Mouse (Mus musculus) MEL (cell line): ENCODE data around the gene Card11. TPM values are rescaled to one million over a fixed set of nuclear protein-coding genes. Genes with fewer than 3 reads are reported as not detected.

Experiments
- DNase-seq: peaks from one replicate; pipeline ENCODE4 v3.0.0; 2011; ENCODE audit warnings: low read depth, low spot score
- H3K27ac ChIP-seq: 2 replicates; pipeline ENCODE4 v1.5.1; 2012; ENCODE audit warnings: low read depth, mild to moderate bottlenecking, control low read depth, low read length, moderate library complexity; ENCODE audit not compliant: control insufficient read depth
- H3K27me3 ChIP-seq, 2 experiments: fragments of 150-350 bp in 1 of 2; sonication (generic) in 1 of 2; 2 replicates each; pipeline ENCODE4 v1.6.1; 2012; ENCODE audit warnings: low read length in 2 of 2, mild to moderate bottlenecking in 2 of 2, improper control_type of control experiment in 1 of 2, moderate library complexity in 1 of 2; ENCODE audit not compliant: insufficient read depth in 2 of 2, control insufficient read depth in 1 of 2
- H3K36me3 ChIP-seq, 2 experiments: 2 replicates each; pipeline ENCODE4 v1.6.1; 2012 to 2014; ENCODE audit warnings: low read length in 2 of 2, improper control_type of control experiment in 1 of 2, inconsistent platforms in 1 of 2, mild to moderate bottlenecking in 1 of 2; ENCODE audit not compliant: insufficient read depth in 2 of 2, control insufficient read depth in 1 of 2
- H3K4me1 ChIP-seq, 2 experiments: fragments of 150-350 bp in 1 of 2; sonication (generic) in 1 of 2; 2 replicates each; pipeline ENCODE4 v1.6.1; 2012; ENCODE audit warnings: low read length in 2 of 2, improper control_type of control experiment in 1 of 2, mild to moderate bottlenecking in 1 of 2; ENCODE audit not compliant: insufficient read depth in 2 of 2, control insufficient read depth in 1 of 2
- H3K4me3 ChIP-seq, 2 experiments: fragments of 150-350 bp in 1 of 2; sonication (generic) in 1 of 2; 2 replicates each; pipeline ENCODE4 v1.5.1; 2012; ENCODE audit warnings: low read depth in 2 of 2, low read length in 2 of 2, mild to moderate bottlenecking in 2 of 2, moderate library complexity in 2 of 2, control low read depth in 1 of 2, improper control_type of control experiment in 1 of 2; ENCODE audit not compliant: control insufficient read depth in 1 of 2, insufficient read depth in 1 of 2
- H3K79me2 ChIP-seq: 2 replicates; pipeline ENCODE4 v1.6.1; 2012; ENCODE audit warnings: mild to moderate bottlenecking, low read length, moderate library complexity; ENCODE audit not compliant: control insufficient read depth, poor library complexity, insufficient read depth
- H3K9ac ChIP-seq: 2 replicates; pipeline ENCODE4 v1.6.1; 2012; ENCODE audit warnings: low read depth, mild to moderate bottlenecking, control low read depth, low read length, moderate library complexity; ENCODE audit not compliant: control insufficient read depth, poor library complexity, severe bottlenecking
- H3K9me3 ChIP-seq: fragments of 150-350 bp; sonication (generic); replicated peaks from 2 replicates; pipeline ENCODE4 v1.6.1; 2012; ENCODE audit warnings: mild to moderate bottlenecking, low read length, improper control_type of control experiment, moderate library complexity; ENCODE audit not compliant: insufficient read depth
- BHLHE40 ChIP-seq: IDR thresholded peaks from 2 replicates; pipeline ENCODE4 v1.6.1; 2012; ENCODE audit warnings: low read depth, mild to moderate bottlenecking, inconsistent platforms, low read length, improper control_type of control experiment, borderline replicate concordance
- CHD1 ChIP-seq: IDR thresholded peaks from 2 replicates; pipeline ENCODE4 v1.6.1; 2012; ENCODE audit warnings: low read depth, mild to moderate bottlenecking, inconsistent platforms, low read length, improper control_type of control experiment
- E2F4 ChIP-seq: IDR thresholded peaks from 2 replicates; pipeline ENCODE4 v1.6.1; 2011; ENCODE audit warnings: low read depth, low read length, improper control_type of control experiment, borderline replicate concordance
- ELF1 ChIP-seq: IDR thresholded peaks from 2 replicates; pipeline ENCODE4 v1.6.1; 2014; ENCODE audit warnings: low read depth, mild to moderate bottlenecking, inconsistent platforms, low read length, improper control_type of control experiment, moderate library complexity
- ETS1 ChIP-seq: IDR thresholded peaks from 2 replicates; pipeline ENCODE4 v1.6.1; 2012; ENCODE audit warnings: low read depth, mild to moderate bottlenecking, inconsistent platforms, low read length, improper control_type of control experiment, moderate library complexity
- HCFC1 ChIP-seq: IDR thresholded peaks from 2 replicates; pipeline ENCODE4 v1.6.1; 2012; ENCODE audit warnings: low read depth, mild to moderate bottlenecking, inconsistent platforms, low read length, improper control_type of control experiment, moderate library complexity
- KAT2A ChIP-seq: conservative IDR thresholded peaks from 2 replicates; pipeline ENCODE4 v1.6.1; 2012; ENCODE audit warnings: low read depth, low read length, improper control_type of control experiment, inconsistent platforms
- MAFK ChIP-seq: IDR thresholded peaks from 2 replicates; pipeline ENCODE4 v1.6.1; 2011; ENCODE audit warnings: low read depth, mild to moderate bottlenecking, low read length, improper control_type of control experiment, borderline replicate concordance
- MAZ ChIP-seq: IDR thresholded peaks from 2 replicates; pipeline ENCODE4 v1.6.1; 2012; ENCODE audit warnings: low read depth, mild to moderate bottlenecking, inconsistent platforms, low read length, improper control_type of control experiment
- MXI1 ChIP-seq: IDR thresholded peaks from 2 replicates; pipeline ENCODE4 v1.6.1; 2011; ENCODE audit warnings: mild to moderate bottlenecking, low read depth, low read length, improper control_type of control experiment
- MYB ChIP-seq: IDR thresholded peaks from 2 replicates; pipeline ENCODE4 v1.6.1; 2011; ENCODE audit warnings: mild to moderate bottlenecking, low read depth, low read length, improper control_type of control experiment
- MYC ChIP-seq: IDR thresholded peaks from 2 replicates; pipeline ENCODE4 v1.6.1; 2011; ENCODE audit warnings: low read depth, mild to moderate bottlenecking, low read length, improper control_type of control experiment, moderate library complexity
- POLR2AphosphoS5 ChIP-seq: IDR thresholded peaks from 2 replicates; pipeline ENCODE4 v1.6.1; 2012; ENCODE audit warnings: low read depth, borderline replicate concordance, mild to moderate bottlenecking, inconsistent platforms, low read length, moderate library complexity, mixed read lengths
- RAD21 ChIP-seq: IDR thresholded peaks from 2 replicates; pipeline ENCODE4 v1.6.1; 2011; ENCODE audit warnings: mild to moderate bottlenecking, low read depth, low read length, improper control_type of control experiment
- SIN3A ChIP-seq: IDR thresholded peaks from 2 replicates; pipeline ENCODE4 v1.6.1; 2012; ENCODE audit warnings: low read length, improper control_type of control experiment, inconsistent platforms
- TAL1 ChIP-seq: IDR thresholded peaks from 2 replicates; pipeline ENCODE4 v1.6.1; 2012; ENCODE audit warnings: mild to moderate bottlenecking, inconsistent platforms, low read length, moderate library complexity, mixed read lengths
- TBP ChIP-seq: IDR thresholded peaks from 2 replicates; pipeline ENCODE4 v1.8.0; 2011; ENCODE audit warnings: low read depth, low read length, improper control_type of control experiment
- UBTF ChIP-seq: IDR thresholded peaks from 2 replicates; pipeline ENCODE4 v1.6.1; 2012; ENCODE audit warnings: low read depth, mild to moderate bottlenecking, inconsistent platforms, low read length, improper control_type of control experiment, moderate library complexity, borderline replicate concordance; ENCODE audit not compliant: insufficient read depth
- USF1 ChIP-seq: IDR thresholded peaks from 2 replicates; pipeline ENCODE4 v1.6.1; 2014; ENCODE audit warnings: low read depth, mild to moderate bottlenecking, inconsistent platforms, low read length, improper control_type of control experiment, moderate library complexity
- ZNF384 ChIP-seq: IDR thresholded peaks from 2 replicates; pipeline ENCODE4 v1.6.1; 2012; ENCODE audit warnings: low read depth, mild to moderate bottlenecking, inconsistent platforms, low read length, improper control_type of control experiment
- polyA plus RNA-seq, 2 experiments: library from polyadenylated mRNA; stranded (reverse) in 1 of 2; unstranded in 1 of 2; fragments of >175 nt in 1 of 2; fragments of >200 nt in 1 of 2; gene quantifications; 2 replicates each; pipeline versions ENCODE4 v1.2.1 to v1.2.4; 2012; ENCODE audit warnings: low replicate concordance in 2 of 2, low read depth in 1 of 2; ENCODE audit not compliant: insufficient read length in 2 of 2, insufficient read depth in 1 of 2, missing spikeins in 1 of 2
- total RNA-seq: library from RNA; depleted of rRNA; stranded (reverse); fragments of 300-350 nt; gene quantifications from 2 replicates; pipeline ENCODE4 v1.2.3, GENCODE M21; 2012

Gene Card11
- total and polyA plus RNA-seq, 3 experiments, result not detected

GRCm38 (mm10) chr5:140890050-140890449, 110.3 kb downstream of the Card11 start:
- Histone ChIP-seq H3K4me3 (no peak overlapping the region), H3K9ac (no peak overlapping the region), H3K36me3 (no peaks in the 10 kb centered on the region), H3K4me1 (no peaks in the 10 kb centered on the region), H3K79me2 (no peaks in the 10 kb centered on the region), H3K27me3 (no peaks in the 10 kb centered on the region), H3K9me3 (no peaks in the 10 kb centered on the region), H3K27ac (no peak overlapping the region)
- TF ChIP-seq ETS1 (no peak), RAD21 (no peak), MXI1 (no peak), MAZ (no peak), ELF1 (no peak), MYC (no peak), MYB (no peak), TAL1 (no peak), CHD1 (no peak), HCFC1 (no peak), ZNF384 (no peak), SIN3A (no peak), UBTF (no peak), KAT2A (no peak), E2F4 (no peak), POLR2AphosphoS5 (no peak), MAFK (no peak), BHLHE40 (no peak), USF1 (no peak)
- no peak for DNase-seq

- Histone ChIP-seq H3K27me3 (no peaks in the 10 kb centered on the region), H3K4me1 (no peaks in the 10 kb centered on the region), H3K4me3 (no peak overlapping the region)
- TF ChIP-seq TBP (no peak), MAFK (no peak), ETS1 (no peak)
- TF ChIP-seq, all 39 proteins: peak for 0
- H3K36me3 ChIP-seq, result no peaks in the 10 kb centered on the region
- no peaks in the 10 kb centered on the region for H3K79me2 ChIP-seq
- H3K9ac ChIP-seq, result no peak overlapping the region
- no peaks in the 10 kb centered on the region for H3K9me3 ChIP-seq
- no peak for DNase-seq
- no peak overlapping the region for H3K27ac ChIP-seq
Observed at GRCm38 (mm10) chr5:140889539-140889938, 110.8 kb downstream of the Card11 start.
